Mouse (Mus musculus): ENCODE results near the gene Ms4a4c. TPM values are rescaled to one million over a fixed set of nuclear protein-coding genes. Genes with fewer than 3 reads are reported as not detected.
"Not testable (repeated sequence)": the region's sequence is repeated elsewhere in the genome, so short reads cannot be mapped to it uniquely, and the experiment has no call there.

The Ms4a4c gene
- 52.0 to 109 TPM (median 89.6 TPM) in 3 replicates for total RNA-seq (2017)

DNA sequence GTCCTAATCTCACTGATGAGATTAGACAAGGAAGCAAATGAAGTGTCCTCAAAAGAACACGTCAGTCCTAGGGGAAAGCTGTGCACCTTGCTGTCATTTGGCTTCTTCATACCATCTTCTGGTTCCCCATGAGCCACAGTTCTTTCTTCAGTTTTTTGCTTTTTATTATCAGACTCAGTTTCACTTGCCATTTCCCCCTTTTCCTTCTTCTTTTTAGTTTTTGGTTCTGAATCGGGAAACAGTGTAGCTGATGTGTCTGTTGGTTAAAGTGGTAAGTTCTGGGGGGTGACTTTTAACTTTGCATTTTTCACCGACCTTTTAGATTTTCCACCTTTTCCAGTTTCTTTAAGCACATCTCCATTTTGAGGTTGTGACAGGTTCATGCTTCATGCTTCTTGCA lies at the start of gene Ms4a4c:
Gene Ms4a4c, plus strand, starts transcription at position 244 of the 400 bp plus-strand sequence.
- 0 out of 2 replicates have a peak, but pooled peaks have one; percentile 13 for ATAC-seq (replicated peaks; ENCODE audit: insufficient number of reproducible peaks, low FRiP score, low TSS enrichment, poor library complexity, severe bottlenecking)

DNA sequence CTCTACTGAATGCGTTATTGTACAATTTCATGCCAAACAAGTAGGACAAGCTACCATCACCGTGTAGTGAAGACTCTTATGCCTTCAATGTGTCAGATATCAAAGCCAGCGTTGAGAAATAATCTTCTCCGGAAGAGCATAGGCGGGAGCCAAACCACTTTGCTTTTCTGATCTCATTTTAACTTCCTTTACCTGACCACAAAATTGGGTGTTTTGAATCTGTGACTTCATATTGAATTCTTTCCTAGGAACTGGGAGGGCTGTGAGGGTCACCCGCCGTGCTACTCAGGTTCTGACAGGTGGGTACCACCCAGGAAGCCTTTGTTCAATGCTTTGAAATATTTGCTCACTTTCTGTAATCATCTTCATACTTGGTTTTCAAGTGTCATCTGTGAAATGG lies 48.8 kb upstream of the Ms4a4c start:
- peak; percentile 50; the same call in 1 of the 2 replicates for ATAC-seq (replicated peaks; ENCODE audit: insufficient number of reproducible peaks, low FRiP score, low TSS enrichment, poor library complexity, severe bottlenecking)

DNA sequence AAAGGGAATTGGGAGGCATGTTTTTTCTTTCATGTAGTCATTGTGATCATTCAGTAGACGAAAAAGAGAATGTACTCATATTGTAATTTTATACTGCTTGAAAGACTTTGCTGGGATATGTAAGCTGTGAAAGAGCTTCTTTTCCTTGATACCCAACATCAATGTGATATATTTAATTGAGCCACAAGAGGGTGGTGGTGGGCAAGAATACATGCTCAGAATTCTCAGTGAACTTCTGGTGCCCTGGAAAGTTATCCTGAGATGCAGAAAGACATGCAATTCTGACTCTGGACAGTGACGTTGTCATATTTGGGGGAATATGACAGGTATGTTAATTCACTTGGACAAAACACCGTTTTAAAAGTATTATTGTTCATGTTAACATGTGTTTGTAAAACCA lies 44.5 kb upstream of the Ms4a4c start:
- peak; percentile 69 for ATAC-seq (replicated peaks; ENCODE audit: insufficient number of reproducible peaks, low FRiP score, low TSS enrichment, poor library complexity, severe bottlenecking)

DNA sequence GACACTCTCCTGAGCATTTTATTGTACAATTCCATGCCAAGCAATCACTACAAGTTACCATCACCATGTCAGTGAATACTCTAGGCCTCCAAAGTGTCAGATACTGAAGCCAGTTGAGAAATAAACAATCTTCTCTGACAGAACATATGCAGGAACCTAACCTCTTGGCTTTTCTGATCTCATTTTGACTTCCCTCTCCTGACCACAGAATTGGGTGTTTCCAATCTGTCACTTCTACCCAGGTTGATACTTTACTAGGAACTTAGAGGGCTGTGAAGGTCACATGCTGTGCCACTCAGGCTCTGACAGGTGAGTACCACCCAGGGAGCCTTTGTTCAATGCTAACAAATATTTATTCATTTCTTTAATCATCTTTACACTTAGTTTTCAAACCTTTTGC lies 42.6 kb upstream of the Ms4a4c start:
- peak; percentile 86 for ATAC-seq (replicated peaks; ENCODE audit: insufficient number of reproducible peaks, low FRiP score, low TSS enrichment, poor library complexity, severe bottlenecking)

DNA sequence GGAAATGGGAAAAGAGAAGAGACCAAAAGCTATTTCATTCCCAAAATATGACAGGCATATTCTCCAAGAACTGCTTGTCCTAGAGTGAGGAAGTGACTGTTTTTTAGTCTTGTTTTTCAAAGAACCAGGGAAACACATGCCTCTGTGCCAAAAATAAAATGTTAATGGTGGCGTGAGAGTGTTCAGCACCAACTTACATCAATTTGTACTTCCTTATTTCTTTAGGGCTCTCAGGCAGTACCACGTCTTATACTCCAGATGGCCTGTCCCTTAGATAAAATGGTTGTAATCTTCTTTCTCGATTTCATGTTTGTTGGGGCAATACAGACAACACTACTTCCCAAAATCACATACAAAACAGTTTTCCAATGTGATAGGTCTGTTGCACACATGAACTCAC lies 36.3 kb upstream of the Ms4a4c start:
- ATAC-seq (replicated peaks; ENCODE audit: insufficient number of reproducible peaks, low FRiP score, low TSS enrichment, poor library complexity, severe bottlenecking), result peak; percentile 87

DNA sequence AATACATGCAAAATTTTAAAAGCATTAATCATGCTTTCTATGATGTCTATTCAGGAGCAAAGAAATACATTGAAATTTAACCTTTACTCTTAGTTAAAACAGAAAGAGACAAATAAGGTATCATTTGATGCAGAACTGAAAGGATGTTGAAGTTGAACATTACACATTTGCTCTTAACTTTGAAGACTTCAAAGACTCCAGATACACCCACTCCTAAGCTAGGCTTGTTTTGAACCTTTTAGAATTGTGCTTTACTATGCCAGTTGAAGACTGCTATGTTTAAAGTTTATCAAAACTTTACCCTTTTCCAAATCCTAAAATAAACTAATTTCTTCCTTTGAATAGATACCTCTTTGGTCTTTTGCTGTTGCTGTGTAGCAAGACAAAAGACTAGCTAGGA lies 33.4 kb upstream of the Ms4a4c start:
- ATAC-seq (replicated peaks; ENCODE audit: insufficient number of reproducible peaks, low FRiP score, low TSS enrichment, poor library complexity, severe bottlenecking), result no peak

DNA sequence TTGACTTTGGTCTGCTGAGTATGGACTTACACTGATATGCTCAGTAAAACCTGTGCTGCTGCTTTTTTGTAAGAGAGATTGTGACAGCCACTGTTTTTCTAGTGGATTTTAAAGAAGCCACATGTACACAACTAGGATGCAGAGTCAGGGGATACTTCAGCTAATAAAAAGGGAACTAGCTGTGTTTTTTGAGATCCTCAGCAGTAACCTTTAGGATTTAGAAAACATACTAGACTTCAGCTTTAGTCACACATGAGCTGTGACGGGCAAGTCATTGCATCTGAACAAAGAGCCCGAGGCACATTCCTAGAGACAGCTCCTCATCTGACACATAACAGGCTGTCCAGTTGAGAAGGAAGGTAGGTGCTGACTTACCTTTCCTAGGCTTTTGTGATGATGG lies 29.3 kb upstream of the Ms4a4c start, which contains the start of gene Ms4a4a:
Gene Ms4a4a, plus strand, starts transcription at position 251 of the 400 bp plus-strand sequence.
- peak; percentile 62 for ATAC-seq (replicated peaks; ENCODE audit: insufficient number of reproducible peaks, low FRiP score, low TSS enrichment, poor library complexity, severe bottlenecking)

DNA sequence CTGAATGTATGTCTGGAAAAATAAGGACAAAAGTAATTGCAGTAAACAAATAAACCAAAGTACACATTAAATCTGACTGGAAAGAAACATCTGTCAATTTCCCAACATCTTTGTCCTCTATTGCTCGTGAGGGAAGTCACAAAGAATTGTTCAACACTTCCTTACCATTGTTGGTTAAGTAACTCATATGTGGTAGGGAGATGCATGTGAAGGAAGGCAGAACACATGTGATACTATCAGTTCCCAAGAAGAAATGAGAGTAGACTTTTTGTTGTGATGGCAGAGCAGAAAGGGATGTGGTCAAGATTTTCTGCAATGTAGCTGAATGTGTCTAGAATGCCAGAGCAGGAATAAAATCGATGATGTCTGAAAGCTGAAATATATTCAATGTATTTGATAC lies 28.2 kb upstream of the Ms4a4c start:
- ATAC-seq (replicated peaks; ENCODE audit: insufficient number of reproducible peaks, low FRiP score, low TSS enrichment, poor library complexity, severe bottlenecking), result peak; percentile 74

DNA sequence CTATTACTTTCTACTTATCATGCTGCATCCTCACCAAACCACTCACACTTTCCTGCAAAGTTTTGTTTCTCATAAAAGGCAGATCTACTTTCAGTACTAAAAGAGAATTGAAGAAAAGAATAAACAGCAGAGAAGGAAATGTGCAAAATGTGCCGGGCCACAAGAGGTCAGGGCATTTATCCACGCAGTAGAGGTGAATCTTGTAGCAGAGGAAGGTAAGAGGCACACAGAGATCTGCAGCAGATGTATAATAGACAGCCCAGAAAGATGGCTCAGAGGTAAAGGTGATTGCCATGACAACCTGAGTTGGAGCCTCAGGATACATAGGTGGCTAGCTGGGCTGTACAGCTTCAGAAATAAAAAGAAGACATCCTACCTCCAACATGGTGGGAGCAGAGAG lies 17.5 kb upstream of the Ms4a4c start:
- ATAC-seq (replicated peaks; ENCODE audit: insufficient number of reproducible peaks, low FRiP score, low TSS enrichment, poor library complexity, severe bottlenecking), result 0 out of 2 replicates have a peak, but pooled peaks have one; percentile 40

DNA sequence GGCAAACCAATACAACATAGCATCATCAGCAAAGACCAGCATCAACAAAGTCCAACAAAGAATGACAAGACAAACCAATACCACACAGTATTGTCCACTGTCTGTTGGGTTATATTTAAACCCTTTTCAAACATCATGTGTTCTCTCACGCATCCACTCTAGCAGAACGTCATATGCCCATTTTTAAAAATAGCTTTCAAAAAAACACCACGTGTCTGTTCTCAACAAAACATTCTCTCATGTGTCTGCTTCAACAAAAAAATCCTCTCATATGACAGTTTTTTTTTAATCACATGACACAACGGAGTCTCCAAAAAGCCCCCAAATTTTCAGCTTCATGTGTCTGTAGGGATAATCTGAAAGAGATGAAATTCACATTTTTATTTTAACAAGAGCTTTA lies 16.9 kb upstream of the Ms4a4c start:
- no peak for ATAC-seq (replicated peaks; ENCODE audit: insufficient number of reproducible peaks, low FRiP score, low TSS enrichment, poor library complexity, severe bottlenecking)

DNA sequence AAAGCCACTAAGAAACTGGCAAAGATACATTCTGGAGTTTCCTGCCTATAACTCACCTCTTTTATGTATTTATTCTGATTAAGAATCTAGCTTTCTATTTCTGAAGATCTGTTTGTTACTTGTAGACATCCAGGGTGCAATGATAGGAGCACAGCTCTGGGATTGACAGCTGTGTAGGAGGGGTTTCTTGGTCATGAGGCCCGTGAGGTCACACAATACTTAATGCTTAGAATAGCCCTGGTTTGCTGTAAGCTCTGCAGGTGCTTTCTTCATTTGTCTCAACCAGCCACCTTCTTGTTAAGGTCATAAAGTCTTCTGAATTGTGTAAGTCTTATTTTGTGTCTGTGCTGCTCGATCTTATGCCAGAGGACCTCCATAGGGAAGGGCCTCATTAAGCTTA lies 15.6 kb upstream of the Ms4a4c start:
- ATAC-seq (replicated peaks; ENCODE audit: insufficient number of reproducible peaks, low FRiP score, low TSS enrichment, poor library complexity, severe bottlenecking), result no peak

DNA sequence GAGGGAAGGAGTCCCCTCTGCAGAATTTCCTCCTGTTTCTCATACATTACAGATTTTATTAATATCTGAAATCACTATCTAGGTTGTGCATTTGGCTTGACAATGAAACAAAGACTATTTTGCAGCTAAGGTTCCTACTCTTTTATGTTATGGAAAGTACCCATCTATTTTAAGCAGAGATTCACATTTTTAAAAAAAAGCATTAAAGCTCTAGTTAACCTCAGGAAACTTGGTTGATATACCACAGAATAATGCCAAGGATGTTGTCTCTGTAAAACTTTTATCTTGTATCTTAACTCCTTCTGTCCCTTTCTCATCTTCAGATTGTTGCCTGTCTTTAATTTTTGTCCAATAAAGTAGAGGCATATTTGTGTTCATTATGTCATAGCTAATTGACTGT lies 8.8 kb upstream of the Ms4a4c start:
- ATAC-seq (replicated peaks; ENCODE audit: insufficient number of reproducible peaks, low FRiP score, low TSS enrichment, poor library complexity, severe bottlenecking), result no peak

DNA sequence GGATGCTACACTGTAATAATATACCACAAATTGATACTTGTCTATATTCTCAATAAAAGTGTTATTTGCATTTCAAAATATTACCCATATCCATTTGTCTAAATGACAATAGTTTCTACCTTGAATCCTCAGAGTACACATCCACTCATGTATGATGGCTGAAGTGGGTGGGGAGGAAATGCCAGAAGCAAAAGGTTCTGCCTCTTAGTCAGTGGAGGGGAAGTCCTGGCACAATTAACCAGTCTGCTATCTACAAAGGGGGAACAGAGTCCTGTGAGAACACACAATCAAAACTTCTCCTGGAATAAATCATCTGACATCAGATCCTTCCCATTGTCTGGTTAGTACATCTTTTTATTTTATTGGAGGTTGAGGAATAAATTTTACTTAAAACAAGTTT lies 2.9 kb downstream of the Ms4a4c start:
- ATAC-seq (replicated peaks; ENCODE audit: insufficient number of reproducible peaks, low FRiP score, low TSS enrichment, poor library complexity, severe bottlenecking), result no peak; the same call in 1 of the 2 replicates

DNA sequence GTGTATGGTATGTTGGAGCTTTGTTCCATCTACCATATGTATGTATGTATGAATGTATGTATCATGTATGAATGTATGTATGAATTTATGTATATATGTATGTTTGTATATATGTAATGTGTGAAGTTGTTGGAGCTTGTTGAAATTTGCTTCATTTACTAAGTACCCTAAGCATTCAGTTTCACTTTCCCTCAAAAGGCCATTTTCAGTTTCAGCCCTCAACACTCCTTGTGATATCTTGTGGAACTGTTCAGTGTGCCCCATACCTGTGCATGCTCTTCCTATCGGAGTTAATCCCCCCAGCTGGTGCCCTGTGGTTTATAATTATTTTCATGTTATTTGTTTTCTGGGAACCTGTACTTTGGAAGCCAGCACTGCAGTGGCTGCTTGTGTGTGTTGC lies 4.0 kb downstream of the Ms4a4c start:
- 0 out of 2 replicates have a peak, but pooled peaks have one; percentile 43 for ATAC-seq (replicated peaks; ENCODE audit: insufficient number of reproducible peaks, low FRiP score, low TSS enrichment, poor library complexity, severe bottlenecking)

DNA sequence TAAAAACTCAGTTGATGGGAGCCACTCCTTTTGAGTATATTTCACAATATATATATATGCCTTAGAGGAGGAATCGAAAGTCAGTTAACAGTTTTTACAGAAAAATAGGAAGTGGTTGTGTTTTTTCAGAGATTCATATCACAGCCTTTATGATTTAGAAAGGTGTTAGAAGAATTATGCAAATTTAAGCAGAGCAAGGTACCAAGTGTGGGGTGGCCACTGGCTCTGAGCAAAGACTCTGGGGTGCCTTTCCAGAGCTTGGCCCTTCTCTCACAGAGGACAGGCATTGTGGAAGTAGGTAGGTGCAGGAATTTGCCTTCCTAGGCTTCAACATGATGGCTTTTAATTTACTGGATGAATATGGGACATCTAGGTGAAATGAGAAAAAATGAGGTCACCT lies 7.1 kb downstream of the Ms4a4c start:
- ATAC-seq (replicated peaks; ENCODE audit: insufficient number of reproducible peaks, low FRiP score, low TSS enrichment, poor library complexity, severe bottlenecking), result peak; percentile 62

DNA sequence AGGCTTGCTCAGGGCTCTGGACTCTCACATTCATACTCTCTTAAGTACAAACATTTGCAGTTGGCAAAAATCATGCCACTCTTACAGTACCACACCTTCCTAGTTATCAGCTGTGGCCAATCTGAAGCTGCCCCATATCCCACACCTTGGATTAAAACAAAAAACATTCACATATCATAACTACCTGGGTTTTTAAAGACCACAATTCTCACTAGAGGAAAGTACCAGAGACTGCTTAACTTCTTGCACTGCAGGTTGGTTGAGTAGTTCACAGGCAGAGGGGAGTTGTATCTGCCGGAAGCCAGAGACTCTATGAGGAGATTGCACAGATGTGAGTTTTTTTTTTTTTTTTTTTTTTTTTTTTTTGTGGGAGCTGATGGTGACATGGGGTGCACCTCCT lies 9.5 kb downstream of the Ms4a4c start:
- no peak for ATAC-seq (replicated peaks; ENCODE audit: insufficient number of reproducible peaks, low FRiP score, low TSS enrichment, poor library complexity, severe bottlenecking)

DNA sequence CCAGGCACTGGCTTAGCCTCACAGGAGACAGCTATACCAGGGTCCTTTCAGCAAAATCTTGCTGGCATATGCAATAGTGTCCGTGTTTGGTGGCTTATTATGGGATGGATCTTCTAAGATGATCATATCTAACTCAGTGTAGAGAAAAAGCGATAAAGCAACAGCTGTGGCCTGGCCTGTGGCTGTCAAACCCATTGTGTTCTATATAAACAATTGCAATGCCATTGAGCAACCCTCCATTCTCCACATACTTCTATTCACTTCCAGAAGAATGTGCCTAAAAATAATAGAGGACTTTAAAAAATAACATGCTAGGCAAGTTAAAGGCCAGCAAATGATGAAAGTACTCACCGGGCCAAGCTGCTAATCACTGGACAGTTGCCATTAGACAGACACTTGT lies 11.0 kb downstream of the Ms4a4c start:
- no peak for ATAC-seq (replicated peaks; ENCODE audit: insufficient number of reproducible peaks, low FRiP score, low TSS enrichment, poor library complexity, severe bottlenecking)

DNA sequence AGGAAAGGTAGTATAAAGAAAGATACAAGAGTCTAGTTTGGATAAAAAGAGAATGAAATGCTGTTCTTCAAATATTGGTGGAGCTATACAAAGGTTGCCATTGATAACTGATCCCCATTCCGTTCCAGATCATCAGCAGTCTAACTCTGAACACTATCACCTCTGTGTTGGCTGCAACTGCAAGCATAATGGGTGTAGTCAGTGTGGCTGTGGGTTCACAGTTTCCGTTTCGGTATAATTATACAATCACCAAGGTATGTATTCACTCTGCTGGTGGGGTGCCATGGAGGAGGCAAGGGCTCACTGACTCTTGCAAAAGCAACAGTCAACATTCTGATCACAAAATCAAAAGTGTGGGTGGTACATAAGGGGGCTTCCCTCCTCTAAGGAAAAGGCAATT lies 14.3 kb downstream of the Ms4a4c start:
- not testable (repeated sequence) for ATAC-seq (replicated peaks; ENCODE audit: insufficient number of reproducible peaks, low FRiP score, low TSS enrichment, poor library complexity, severe bottlenecking)

DNA sequence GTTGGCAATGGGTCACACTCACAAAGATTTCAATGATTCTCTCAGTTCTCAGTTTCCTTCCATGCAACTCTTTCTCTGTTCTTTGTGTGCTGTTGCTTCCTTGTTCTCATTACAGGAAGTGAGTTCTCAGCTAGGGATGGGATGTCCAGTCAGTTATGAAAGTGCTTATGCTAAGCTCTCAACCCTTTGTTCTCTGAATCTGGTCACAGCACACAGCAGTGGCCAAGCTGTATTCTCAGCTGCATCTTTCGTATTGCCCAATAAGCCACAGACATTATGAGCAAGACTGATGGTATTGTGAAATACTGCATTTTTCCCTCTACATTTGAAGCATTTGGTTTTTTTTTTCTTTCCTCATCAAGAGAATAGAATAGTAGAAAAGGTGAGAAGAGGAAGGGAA lies 26.6 kb downstream of the Ms4a4c start:
- ATAC-seq (replicated peaks; ENCODE audit: insufficient number of reproducible peaks, low FRiP score, low TSS enrichment, poor library complexity, severe bottlenecking), result peak; percentile 100

DNA sequence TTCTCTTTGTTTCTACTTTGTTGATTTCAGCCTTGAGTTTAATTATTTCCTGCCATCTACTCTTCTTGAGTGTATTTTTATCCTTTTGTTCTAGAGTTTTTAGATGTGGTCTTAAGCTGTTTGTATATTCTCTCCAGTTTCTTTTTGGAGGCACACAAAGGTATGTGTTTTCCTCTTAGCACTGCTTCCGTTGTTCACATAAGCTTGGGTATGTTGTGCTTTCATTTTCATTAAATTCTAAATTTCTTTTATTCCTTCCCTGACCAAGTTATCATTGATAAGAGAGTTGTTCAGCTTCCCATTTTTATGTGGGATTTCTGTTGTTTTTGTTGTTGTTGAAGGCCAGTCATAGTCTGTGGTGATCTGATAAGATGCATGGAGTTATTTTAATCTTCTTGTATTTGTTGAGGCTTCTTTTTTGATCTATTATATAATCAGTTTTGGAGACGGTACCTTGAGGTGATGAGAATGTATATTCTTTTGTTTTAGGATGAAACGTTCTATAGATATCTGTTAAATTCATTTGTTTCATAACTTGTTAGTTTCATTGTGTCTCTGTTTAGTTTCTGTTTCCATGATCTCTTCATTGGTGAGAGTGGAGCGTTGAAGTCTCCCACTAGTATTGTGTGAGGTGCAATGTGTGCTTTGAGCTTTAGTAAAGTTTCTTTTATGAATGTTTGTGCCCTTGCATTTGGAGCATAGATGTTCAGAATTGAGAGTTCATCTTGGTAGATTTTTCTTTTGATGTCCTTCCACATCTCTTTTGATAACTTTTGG lies 30.7 kb downstream of the Ms4a4c start:
- no peak for ATAC-seq (replicated peaks; ENCODE audit: insufficient number of reproducible peaks, low FRiP score, low TSS enrichment, poor library complexity, severe bottlenecking)

DNA sequence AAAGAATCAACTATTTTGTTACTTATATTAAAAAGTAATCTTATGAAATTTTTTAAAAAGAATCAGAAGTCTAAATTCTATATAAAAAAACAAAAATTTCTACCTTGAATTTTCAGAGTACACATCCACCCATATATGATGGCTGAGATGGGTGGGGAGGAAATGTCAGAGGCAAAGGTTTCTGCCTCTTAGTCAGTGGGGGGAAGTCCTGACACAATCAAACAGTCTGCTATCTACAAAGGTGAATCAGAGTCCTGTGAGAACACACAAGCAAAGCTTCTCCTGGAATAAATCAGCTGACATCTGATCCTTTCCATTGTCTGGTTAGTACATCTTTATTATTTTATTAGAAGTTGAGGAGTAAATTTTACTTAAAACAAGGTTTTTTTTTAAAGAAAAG lies 38.8 kb downstream of the Ms4a4c start, which contains the start of gene Ms4a4b:
Gene Ms4a4b, plus strand, starts transcription at position 216 of the 400 bp plus-strand sequence.
- ATAC-seq (replicated peaks; ENCODE audit: insufficient number of reproducible peaks, low FRiP score, low TSS enrichment, poor library complexity, severe bottlenecking), result no peak

Data from monocyte, adult 5-6 weeks (primary cell).